Mouse (Mus musculus) liver, embryonic 13.5 days (tissue): ENCODE measurements around the gene Psmb7. TPM values are rescaled to one million over a fixed set of nuclear protein-coding genes. Genes with fewer than 3 reads are reported as not detected.

ENCODE experiments used
- ATAC-seq: fragments of 200-750 bp; cut with Nextera tagmentation; 2 replicates; pipeline ENCODE4 v1.8.0; 2017; ENCODE audit warnings: low read depth, mild to moderate bottlenecking, moderate number of reproducible peaks, moderate library complexity
- DNase-seq: peaks from one replicate; pipeline ENCODE4 v3.0.0; 2022
- H3K27ac ChIP-seq: fragments of 300-500 bp; sonication (generic); 2 replicates; pipeline ENCODE4 v1.5.1; 2015; ENCODE audit warnings: moderate library complexity, mild to moderate bottlenecking, inconsistent platforms
- H3K27me3 ChIP-seq: fragments of 300-500 bp; sonication (generic); 2 replicates; pipeline ENCODE4 v1.6.1; 2015; ENCODE audit warnings: mild to moderate bottlenecking, inconsistent platforms
- H3K36me3 ChIP-seq: fragments of 300-500 bp; sonication (generic); 2 replicates; pipeline ENCODE4 v1.6.1; 2015; ENCODE audit warnings: mild to moderate bottlenecking, inconsistent platforms
- H3K4me1 ChIP-seq: fragments of 300-500 bp; sonication (generic); replicated peaks from 2 replicates; pipeline ENCODE4 v1.6.1; 2015; ENCODE audit warnings: inconsistent platforms
- H3K4me2 ChIP-seq: fragments of 300-500 bp; sonication (generic); 2 replicates; pipeline ENCODE4 v1.6.1; 2015; ENCODE audit warnings: inconsistent platforms, mild to moderate bottlenecking, moderate library complexity
- H3K4me3 ChIP-seq: fragments of 300-500 bp; sonication (generic); replicated peaks from 2 replicates; pipeline ENCODE4 v1.5.1; 2015; ENCODE audit warnings: mild to moderate bottlenecking, inconsistent platforms
- H3K9ac ChIP-seq: fragments of 300-500 bp; sonication (generic); 2 replicates; pipeline ENCODE4 v1.6.1; 2015; ENCODE audit warnings: mild to moderate bottlenecking, inconsistent platforms
- H3K9me3 ChIP-seq: fragments of 300-500 bp; sonication (generic); replicated peaks from 2 replicates; pipeline ENCODE4 v1.6.1; 2016; ENCODE audit warnings: inconsistent platforms
- WGBS: fragments of 180-500 bp; shearing (Covaris S2); methylation state at CpG from one replicate; pipeline ENCODE4 v1.1.7; 2015; ENCODE audit not compliant: insufficient replicate concordance; 5-methylcytosine and 5-hydroxymethylcytosine counted together
- polyA plus RNA-seq: library from polyadenylated mRNA; unstranded; fragments of >200 nt; fragmentation: Nextera tagmentation; extraction: Ambion mirVana; gene quantifications from 2 replicates; pipeline ENCODE4 v1.2.1, GENCODE M21; 2015

The Psmb7 gene
- polyA plus RNA-seq, 1 experiment from 2014 or later: 213 TPM

DNA sequence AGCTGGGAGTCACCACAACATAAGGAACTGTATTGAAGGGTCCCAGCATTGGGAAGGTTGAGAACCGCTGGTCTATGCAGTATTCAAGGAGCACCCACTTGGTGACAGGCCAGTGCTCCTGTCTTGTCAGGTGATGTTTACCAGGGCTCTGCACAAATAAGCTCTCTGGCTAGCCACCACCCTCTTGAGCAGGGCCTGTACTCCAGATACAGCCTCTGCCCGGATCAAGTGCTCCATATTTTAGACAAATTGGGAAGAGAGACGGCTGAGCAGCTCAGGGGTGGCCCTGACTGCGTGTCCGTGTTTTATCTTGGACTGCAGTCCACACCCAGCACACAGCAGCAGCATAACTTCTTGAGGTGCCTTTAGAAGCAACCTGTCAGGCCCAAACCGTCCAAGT is 57.2 kb downstream of the Psmb7 start:
- DNase-seq: no peak
- H3K9me3 ChIP-seq: no peaks in the 10 kb centered on the region
- 71% methylated on average over 6 of the region's 6 CpGs for WGBS
- H3K4me2 ChIP-seq: no peak overlapping the region
- no peak for ATAC-seq
- peaks cover 10% of the 10 kb centered on the region for H3K4me1 ChIP-seq
- H3K27ac ChIP-seq: no peak overlapping the region
- no peak overlapping the region for H3K4me3 ChIP-seq
- peaks cover 66% of the 10 kb centered on the region for H3K36me3 ChIP-seq
- no peaks in the 10 kb centered on the region for H3K27me3 ChIP-seq
- H3K9ac ChIP-seq: no peak overlapping the region

DNA sequence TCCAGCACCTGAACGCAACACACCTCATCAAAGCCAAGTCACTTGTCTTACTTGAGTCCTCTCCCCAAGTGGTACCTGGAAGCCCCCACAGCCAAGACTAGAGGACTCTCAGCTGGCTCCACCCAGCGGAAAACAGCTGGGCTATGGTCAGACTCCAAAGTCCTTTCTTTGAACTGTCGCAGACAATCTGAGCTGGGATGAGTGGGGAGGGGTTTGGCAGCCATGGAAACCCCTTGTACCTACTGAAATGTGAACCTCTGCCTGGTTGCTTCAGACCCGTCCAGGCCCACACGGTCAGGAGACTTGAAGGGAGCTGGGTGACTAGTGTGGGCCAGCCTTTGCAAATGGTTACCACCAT is 58.5 kb downstream of the Psmb7 start:
- Histone ChIP-seq H3K9ac (no peak overlapping the region), H3K36me3 (peaks cover 66% of the 10 kb centered on the region), H3K4me1 (0 out of 2 replicates have a peak, but pooled peaks cover 10% of the 10 kb centered on the region), H3K4me2 (no peak overlapping the region), H3K9me3 (no peaks in the 10 kb centered on the region), H3K27me3 (no peaks in the 10 kb centered on the region), H3K4me3 (no peak overlapping the region), H3K27ac (no peak overlapping the region)
- 75% methylated on average over 5 of the region's 5 CpGs for WGBS
- DNase-seq (no peak), ATAC-seq (peak; percentile 61)

DNA sequence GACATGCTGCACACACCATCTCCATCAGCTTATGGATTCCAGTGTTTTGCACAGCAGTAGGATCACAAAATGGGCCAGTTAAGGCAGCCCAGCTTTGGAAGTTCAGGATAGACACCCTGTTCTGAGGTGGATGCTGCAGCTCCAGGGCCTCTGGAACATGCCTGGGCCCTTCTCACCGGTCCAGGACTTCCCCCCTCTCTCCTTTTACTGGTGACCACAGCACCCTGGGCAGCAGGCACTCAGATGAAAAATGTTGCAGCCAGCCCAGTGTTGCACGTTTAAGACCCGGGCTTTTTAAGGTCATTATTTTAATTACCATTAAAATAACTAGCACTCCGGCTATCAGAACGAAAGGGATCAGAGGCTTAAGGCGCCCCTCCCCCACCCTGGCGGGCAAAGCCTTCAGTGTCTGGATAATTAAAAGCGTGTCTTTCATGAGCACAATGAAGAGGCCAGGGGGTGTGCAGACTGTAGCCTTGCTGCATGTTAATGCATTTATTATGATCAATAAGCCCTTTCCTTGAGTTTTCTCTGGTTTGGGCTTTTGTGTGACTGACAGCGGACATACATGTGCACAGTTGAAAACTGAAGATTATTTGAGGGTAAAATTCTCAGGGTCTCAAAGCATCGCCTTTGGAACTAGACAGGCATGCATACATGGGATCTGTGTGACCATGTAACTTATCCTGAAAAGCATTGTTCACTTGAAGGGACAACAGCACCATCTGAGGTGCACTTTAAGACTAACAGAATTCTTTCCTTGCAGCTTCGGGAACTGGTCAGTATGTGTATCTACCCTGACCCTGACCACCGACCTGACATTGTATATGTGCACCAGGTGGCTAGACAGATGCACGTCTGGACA is 59.1 kb downstream of the Psmb7 start:
- H3K27me3 ChIP-seq: no peaks in the 10 kb centered on the region
- peaks cover 64% of the 10 kb centered on the region for H3K36me3 ChIP-seq
- H3K27ac ChIP-seq: no peak overlapping the region
- no peak for ATAC-seq
- no peak overlapping the region for H3K4me2 ChIP-seq
- no peak for DNase-seq
- no peak overlapping the region for H3K9ac ChIP-seq
- 66% methylated on average over 13 of the region's 13 CpGs for WGBS
- H3K4me3 ChIP-seq: no peak overlapping the region
- no peaks in the 10 kb centered on the region for H3K9me3 ChIP-seq
- H3K4me1 ChIP-seq: 0 out of 2 replicates have a peak, but pooled peaks cover 10% of the 10 kb centered on the region

DNA sequence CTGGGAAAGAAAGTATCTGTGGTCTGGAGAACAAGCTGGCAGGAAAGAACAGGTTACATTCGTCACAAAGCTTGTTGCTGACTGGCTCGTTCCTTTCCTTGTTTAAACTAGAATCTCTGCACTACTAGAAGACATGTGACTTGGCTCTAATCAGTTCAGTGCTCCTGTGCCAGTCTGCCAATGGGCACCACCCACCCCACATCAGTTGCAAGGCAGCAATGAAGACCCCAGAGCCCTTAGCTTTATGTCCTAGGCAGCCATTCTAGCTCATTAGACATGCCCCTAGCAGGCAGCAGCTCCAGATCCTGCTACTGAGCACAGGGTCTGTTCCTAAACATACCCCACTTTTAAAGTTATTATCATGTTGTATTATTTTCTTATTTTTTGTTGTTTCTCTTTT is 59.9 kb downstream of the Psmb7 start:
- H3K36me3 ChIP-seq: peaks cover 56% of the 10 kb centered on the region
- 73% methylated on average over 2 of the region's 2 CpGs for WGBS

DNA sequence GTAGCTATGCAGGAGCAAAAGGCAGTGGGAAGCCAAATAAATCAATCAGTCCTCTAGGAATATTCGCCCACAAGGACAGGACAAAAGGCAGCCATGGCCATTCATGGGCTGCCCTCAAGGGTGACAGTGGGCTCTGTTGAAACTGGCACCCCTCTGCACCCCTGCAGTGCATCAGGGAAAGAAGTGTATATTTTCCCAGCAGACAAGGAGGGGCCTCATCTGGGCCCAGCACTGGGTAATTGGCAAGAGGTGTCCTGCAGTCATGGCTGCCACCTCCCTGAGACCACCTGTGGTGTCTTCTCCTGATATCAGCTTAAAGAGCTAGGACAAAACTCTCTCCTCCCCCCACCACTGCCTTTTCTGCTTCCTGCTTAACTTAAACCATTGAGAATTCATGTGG is 64.4 kb downstream of the Psmb7 start:
- Histone ChIP-seq H3K27me3 (no peaks in the 10 kb centered on the region), H3K4me1 (0 out of 2 replicates have a peak, but pooled peaks cover 6% of the 10 kb centered on the region), H3K4me2 (no peak overlapping the region), H3K4me3 (no peak overlapping the region), H3K9me3 (no peaks in the 10 kb centered on the region), H3K36me3 (peaks cover 15% of the 10 kb centered on the region; the same call in 1 of the 2 replicates), H3K9ac (no peak overlapping the region), H3K27ac (no peak overlapping the region)
- DNase-seq (no peak), ATAC-seq (no peak)
- WGBS: 70% methylated on average over 1 of the region's 1 CpGs

More for the DNA sequence above, 59.9 kb downstream of the Psmb7 start:
- Histone ChIP-seq H3K4me2 (no peak overlapping the region), H3K4me1 (0 out of 2 replicates have a peak, but pooled peaks cover 10% of the 10 kb centered on the region), H3K9me3 (no peaks in the 10 kb centered on the region), H3K4me3 (no peak overlapping the region), H3K27me3 (no peaks in the 10 kb centered on the region), H3K27ac (no peak overlapping the region), H3K9ac (no peak overlapping the region)
- ATAC-seq (no peak), DNase-seq (no peak)

DNA sequence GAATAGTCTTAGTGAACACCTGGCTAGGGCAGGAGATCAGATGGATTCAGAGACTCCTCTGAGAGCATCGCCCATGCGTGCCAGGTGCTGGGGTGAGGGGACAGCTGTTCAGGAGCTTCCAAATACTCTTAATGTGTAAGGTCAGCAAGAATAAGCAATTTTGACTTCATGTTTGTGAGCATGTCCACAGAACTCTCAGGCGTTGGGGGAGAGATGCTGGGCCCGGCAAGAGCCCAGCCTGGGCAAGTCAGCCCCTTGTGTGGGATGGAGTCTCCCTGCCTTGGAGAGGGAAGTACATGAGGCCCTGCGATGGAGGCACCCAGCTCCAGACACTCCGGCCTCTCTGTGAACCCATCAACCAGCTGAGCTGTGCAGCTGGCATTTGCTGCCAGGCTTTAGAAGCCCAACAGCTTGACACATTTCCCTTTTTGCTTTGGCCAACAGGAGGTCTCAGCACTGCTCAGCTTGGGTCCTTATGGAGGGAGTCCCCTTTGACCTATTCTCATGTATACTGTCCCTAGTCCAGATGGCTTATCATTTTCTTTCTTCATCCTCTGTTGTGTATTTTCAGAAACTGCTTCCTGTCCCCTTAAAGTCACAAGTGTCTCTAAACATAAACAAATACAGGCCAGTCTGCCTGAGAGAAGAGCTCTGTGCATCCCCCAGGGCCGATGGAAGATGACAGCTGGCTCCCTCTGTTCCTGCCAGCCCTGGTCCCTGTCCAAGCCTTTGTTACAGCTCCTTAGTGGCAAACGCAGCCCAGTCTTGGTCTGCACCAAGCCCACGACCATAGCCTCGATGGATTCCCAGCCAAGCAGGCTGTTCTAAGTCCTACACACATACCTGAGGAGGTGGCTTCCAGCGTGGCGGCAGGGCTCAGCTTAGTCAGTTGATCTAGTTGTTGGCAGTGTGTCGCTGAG is 65.0 kb downstream of the Psmb7 start:
- no peaks in the 10 kb centered on the region for H3K9me3 ChIP-seq
- WGBS: 76% methylated on average over 13 of the region's 13 CpGs
- no peak overlapping the region for H3K4me3 ChIP-seq
- peaks cover 7% of the 10 kb centered on the region; the same call in 1 of the 2 replicates for H3K4me1 ChIP-seq
- H3K36me3 ChIP-seq: peaks cover 13% of the 10 kb centered on the region
- H3K9ac ChIP-seq: no peak overlapping the region
- no peak for ATAC-seq
- no peak for DNase-seq
- H3K4me2 ChIP-seq: no peak overlapping the region
- H3K27me3 ChIP-seq: no peaks in the 10 kb centered on the region
- no peak overlapping the region for H3K27ac ChIP-seq

DNA sequence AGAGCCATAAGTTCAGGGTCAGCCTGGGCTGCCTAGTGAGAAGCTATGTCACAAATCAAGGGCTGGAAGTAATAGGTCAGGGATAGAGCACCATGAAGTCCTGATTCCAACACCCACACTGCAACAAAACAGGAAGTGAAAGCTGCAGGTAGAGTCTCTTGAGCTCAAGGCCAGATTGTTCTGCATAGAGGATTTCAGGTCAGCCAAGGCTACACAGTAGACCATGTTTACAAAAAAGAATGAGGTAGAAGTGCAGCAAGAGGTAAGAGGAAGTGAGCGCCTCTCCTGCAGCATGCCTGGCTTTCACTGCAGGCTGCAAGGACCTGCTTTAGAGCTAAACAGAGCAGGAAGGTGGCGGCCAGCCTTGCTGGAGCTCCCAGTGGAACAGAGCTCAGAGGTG is 69.2 kb downstream of the Psmb7 start:
- no peaks in the 10 kb centered on the region for H3K27me3 ChIP-seq
- H3K9ac ChIP-seq: no peak overlapping the region
- no peaks in the 10 kb centered on the region for H3K9me3 ChIP-seq
- no peak overlapping the region for H3K4me3 ChIP-seq
- no peak overlapping the region for H3K27ac ChIP-seq
- H3K4me2 ChIP-seq: no peak overlapping the region
- peaks cover 24% of the 10 kb centered on the region for H3K36me3 ChIP-seq
- peaks cover 3% of the 10 kb centered on the region; the same call in 1 of the 2 replicates for H3K4me1 ChIP-seq
- DNase-seq: no peak
- no peak for ATAC-seq
- WGBS: 55% methylated on average over 2 of the region's 2 CpGs

DNA sequence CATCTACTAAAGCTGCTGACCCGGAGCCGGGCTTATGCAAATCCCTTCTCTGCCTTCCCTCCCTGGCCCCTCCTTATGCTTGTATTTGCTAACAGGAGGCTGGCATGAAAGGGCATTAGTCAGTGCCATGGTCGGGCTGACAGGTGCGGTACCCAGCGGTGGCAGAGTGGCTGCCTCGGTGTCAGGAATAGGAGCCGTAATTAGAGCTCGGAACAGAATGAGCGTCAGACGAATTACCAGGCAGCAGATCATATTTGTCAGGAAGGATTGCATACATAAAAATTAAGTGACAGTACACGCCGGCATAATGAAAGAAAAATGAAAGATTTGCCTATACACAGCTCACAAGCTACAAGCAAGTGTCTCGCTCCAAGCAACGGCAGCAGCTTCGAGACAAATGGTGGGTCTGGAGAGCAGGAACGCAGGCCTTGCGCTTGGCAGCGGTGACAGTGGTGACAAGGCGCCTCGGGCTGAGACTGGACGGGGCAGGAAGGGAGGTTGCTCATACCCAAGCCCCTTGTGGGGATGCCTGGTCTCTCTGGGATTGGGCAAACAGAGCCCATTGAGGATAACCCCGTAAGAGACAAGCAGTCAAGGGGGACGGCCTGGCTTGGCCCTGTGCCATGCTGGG is 71.8 kb downstream of the Psmb7 start:
- Histone ChIP-seq H3K27me3 (no peaks in the 10 kb centered on the region), H3K4me1 (peaks cover 3% of the 10 kb centered on the region; the same call in 1 of the 2 replicates), H3K9ac (no peak overlapping the region), H3K4me2 (no peak overlapping the region), H3K9me3 (no peaks in the 10 kb centered on the region), H3K27ac (no peak overlapping the region), H3K36me3 (peaks cover 36% of the 10 kb centered on the region), H3K4me3 (no peak overlapping the region)
- 85% methylated on average over 23 of the region's 23 CpGs for WGBS
- ATAC-seq: no peak
- DNase-seq: no peak

DNA sequence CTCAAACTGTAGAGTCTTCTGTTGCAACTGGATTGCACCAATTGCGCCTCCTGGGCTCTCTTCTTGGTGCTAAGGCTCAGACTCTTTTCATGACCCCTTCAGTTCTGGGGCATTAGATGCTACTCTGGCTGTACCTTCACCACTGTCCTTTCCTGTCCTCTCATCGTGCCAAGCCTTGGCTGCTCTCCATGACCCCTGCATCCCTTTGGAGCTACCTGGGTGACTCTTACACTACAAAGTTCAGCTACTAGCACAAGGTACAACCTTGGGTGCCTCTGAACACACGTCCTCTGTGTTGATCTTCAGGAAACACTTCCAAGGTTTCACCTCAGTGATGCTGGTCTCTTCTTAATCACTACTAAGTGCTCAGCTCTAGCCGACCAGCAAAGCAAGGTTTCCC is 81.3 kb downstream of the Psmb7 start:
- no peak overlapping the region for H3K4me3 ChIP-seq
- no peaks in the 10 kb centered on the region for H3K9me3 ChIP-seq
- H3K4me1 ChIP-seq: no peaks in the 10 kb centered on the region
- 74% methylated on average over 4 of the region's 4 CpGs for WGBS
- no peak overlapping the region for H3K27ac ChIP-seq
- H3K36me3 ChIP-seq: peaks cover 31% of the 10 kb centered on the region
- no peak for DNase-seq
- H3K4me2 ChIP-seq: no peak overlapping the region
- H3K27me3 ChIP-seq: no peaks in the 10 kb centered on the region
- H3K9ac ChIP-seq: no peak overlapping the region
- ATAC-seq: no peak

DNA sequence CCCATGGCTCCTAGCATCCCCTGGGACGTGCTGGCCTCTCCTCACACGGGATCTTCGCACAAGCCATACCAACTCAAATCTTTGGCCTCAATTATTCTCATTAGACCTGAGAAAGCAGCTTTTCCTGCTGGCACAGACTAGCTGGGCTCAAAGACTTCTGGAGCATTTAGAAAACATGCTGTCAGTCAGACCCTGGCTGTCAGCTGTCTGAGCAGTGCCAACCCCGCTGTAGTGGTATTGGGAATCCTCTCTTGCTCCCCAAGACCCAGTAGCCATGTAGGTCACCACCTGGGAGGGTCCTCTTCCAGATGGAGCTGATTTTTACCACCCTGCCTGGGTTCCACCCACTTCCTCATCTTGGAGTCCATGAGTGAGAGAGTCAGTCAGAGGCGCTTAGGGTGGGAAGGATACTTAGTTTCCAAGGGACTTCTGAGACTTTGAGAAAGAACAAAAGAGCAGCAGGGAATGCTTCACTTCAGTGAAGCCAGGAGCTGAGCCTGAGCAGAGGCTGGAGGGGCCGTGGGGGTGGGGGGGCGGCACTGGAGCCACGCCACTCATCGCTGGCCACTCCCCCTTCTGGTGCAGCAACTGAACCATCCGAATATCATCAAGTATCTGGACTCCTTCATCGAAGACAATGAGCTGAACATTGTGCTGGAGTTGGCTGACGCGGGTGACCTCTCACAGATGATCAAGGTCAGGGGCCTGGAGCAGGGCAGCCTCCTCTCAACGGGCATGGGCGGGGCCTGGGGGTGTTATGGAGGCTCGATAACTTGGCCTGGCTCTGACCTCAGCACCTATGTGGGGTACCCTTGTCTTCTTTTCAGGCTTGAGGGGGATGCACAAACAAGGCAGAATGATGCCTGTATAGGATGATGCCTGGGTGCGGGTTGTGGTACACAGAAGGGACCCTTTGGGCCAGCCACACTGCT is 83.3 kb downstream of the Psmb7 start:
- no peak overlapping the region for H3K9ac ChIP-seq
- H3K4me1 ChIP-seq: no peaks in the 10 kb centered on the region
- H3K4me3 ChIP-seq: no peak overlapping the region
- H3K4me2 ChIP-seq: no peak overlapping the region
- no peaks in the 10 kb centered on the region for H3K9me3 ChIP-seq
- DNase-seq (no peak), ATAC-seq (no peak)
- 75% methylated on average over 17 of the region's 17 CpGs for WGBS
- no peaks in the 10 kb centered on the region for H3K27me3 ChIP-seq
- H3K27ac ChIP-seq: no peak overlapping the region
- peaks cover 31% of the 10 kb centered on the region for H3K36me3 ChIP-seq
